Mouse (Mus musculus) liver, embryonic 16.5 days (tissue): ENCODE data around the gene Sec61a1. TPM values are rescaled to one million over a fixed set of nuclear protein-coding genes. Genes with fewer than 3 reads are reported as not detected.

Experiments used
- ATAC-seq: fragments of 200-750 bp; cut with Nextera tagmentation; 2 replicates; pipeline ENCODE4 v1.8.0; 2017; ENCODE audit warnings: low read depth, mild to moderate bottlenecking, moderate number of reproducible peaks, moderate library complexity
- H3K27ac ChIP-seq: fragments of 300-500 bp; sonication (generic); 2 replicates; pipeline ENCODE4 v1.5.1; 2014; ENCODE audit warnings: mild to moderate bottlenecking, low read length
- H3K27me3 ChIP-seq: fragments of 300-500 bp; sonication (generic); 2 replicates; pipeline ENCODE4 v1.6.1; 2014; ENCODE audit warnings: low read depth, low read length, mixed read lengths; ENCODE audit not compliant: control insufficient read depth, insufficient read depth
- H3K36me3 ChIP-seq: fragments of 300-500 bp; sonication (generic); 2 replicates; pipeline ENCODE4 v1.6.1; 2014; ENCODE audit warnings: mild to moderate bottlenecking; ENCODE audit not compliant: control insufficient read depth, insufficient read depth
- H3K4me1 ChIP-seq: fragments of 300-500 bp; sonication (generic); 2 replicates; pipeline ENCODE4 v1.6.1; 2014; ENCODE audit warnings: low read depth, low read length, mixed read lengths; ENCODE audit not compliant: control insufficient read depth
- H3K4me2 ChIP-seq: fragments of 300-500 bp; sonication (generic); 2 replicates; pipeline ENCODE4 v1.6.1; 2014; ENCODE audit warnings: low read depth, low read length, mixed read lengths
- H3K4me3 ChIP-seq: fragments of 300-500 bp; sonication (generic); 2 replicates; pipeline ENCODE4 v1.5.1; 2014; ENCODE audit warnings: low read depth, mild to moderate bottlenecking, low read length
- H3K9ac ChIP-seq: fragments of 300-500 bp; sonication (generic); 2 replicates; pipeline ENCODE4 v1.6.1; 2014; ENCODE audit warnings: low read depth, low read length
- H3K9me3 ChIP-seq: fragments of 300-500 bp; sonication (generic); replicated peaks from 2 replicates; pipeline ENCODE4 v1.6.1; 2016; ENCODE audit warnings: low read length; ENCODE audit not compliant: control insufficient read depth
- WGBS: fragments of 180-500 bp; shearing (Covaris S2); extraction: QIAGEN DNeasy Blood & Tissue Kit; methylation state at CpG from one replicate; pipeline ENCODE4 v1.1.7; 2014; ENCODE audit not compliant: insufficient replicate concordance; 5-methylcytosine and 5-hydroxymethylcytosine counted together
- polyA plus RNA-seq: library from polyadenylated mRNA; unstranded; fragments of >200 nt; fragmentation: Nextera tagmentation; extraction: Ambion mirVana; gene quantifications from 2 replicates; pipeline ENCODE4 v1.2.1, GENCODE M21; 2015

Sec61a1 gene
- polyA plus RNA-seq, 1 experiment from 2014 or later, result 138 TPM

- Histone ChIP-seq H3K4me2 (no peak overlapping the region), H3K9ac (no peak overlapping the region), H3K27me3 (no peaks in the 10 kb centered on the region), H3K9me3 (no peaks in the 10 kb centered on the region), H3K4me3 (no peak overlapping the region), H3K4me1 (peaks cover 3% of the 10 kb centered on the region), H3K36me3 (peaks cover 14% of the 10 kb centered on the region), H3K27ac (no peak overlapping the region)
- WGBS, result 78% methylated on average over 7 of the region's 7 CpGs
- ATAC-seq, result no peak
Measured at GRCm38 (mm10) chr6:88483111-88483510, 35.6 kb downstream of the Sec61a1 start.

- Histone ChIP-seq H3K27me3 (no peaks in the 10 kb centered on the region), H3K27ac (no peak overlapping the region), H3K4me3 (no peak overlapping the region), H3K9ac (no peak overlapping the region), H3K4me1 (peaks cover 10% of the 10 kb centered on the region), H3K4me2 (no peak overlapping the region), H3K9me3 (no peaks in the 10 kb centered on the region), H3K36me3 (peaks cover 14% of the 10 kb centered on the region; the same call in 1 of the 2 replicates)
- no peak for ATAC-seq
- WGBS, result 72% methylated on average over 6 of the region's 6 CpGs
Measured at GRCm38 (mm10) chr6:88480421-88480820, 38.3 kb downstream of the Sec61a1 start.

GRCm38 (mm10) chr6:88469878-88470277, 48.8 kb downstream of the Sec61a1 start:
- no peak for ATAC-seq
- H3K36me3 ChIP-seq, result peaks cover 20% of the 10 kb centered on the region

GRCm38 (mm10) chr6:88465181-88465920, 53.4 kb downstream of the Sec61a1 start, which contains the start of gene Ruvbl1:
Ruvbl1 (plus strand) TSS chr6:88465409.
- Histone ChIP-seq H3K27ac (no peak within 1 kb of the TSS), H3K4me2 (peak within 1 kb of the TSS; percentile 79), H3K9ac (peak within 1 kb of the TSS; percentile 74), H3K36me3 (peaks cover 5% of the 10 kb centered on the region), H3K4me1 (peaks cover 10% of the 10 kb centered on the region), H3K9me3 (no peaks in the 10 kb centered on the region), H3K4me3 (peak within 1 kb of the TSS; percentile 76), H3K27me3 (no peaks in the 10 kb centered on the region)
- ATAC-seq, result peak; percentile 100
- WGBS, result under 1% methylated on average over 37 of the region's 42 CpGs

More at GRCm38 (mm10) chr6:88469878-88470277, 48.8 kb downstream of the Sec61a1 start:
- no peak overlapping the region for H3K4me3 ChIP-seq
- H3K27me3 ChIP-seq, result no peaks in the 10 kb centered on the region
- no peaks in the 10 kb centered on the region for H3K9me3 ChIP-seq
- peaks cover 10% of the 10 kb centered on the region for H3K4me1 ChIP-seq
- 63% methylated on average over 6 of the region's 6 CpGs for WGBS
- no peak overlapping the region for H3K9ac ChIP-seq
- H3K4me2 ChIP-seq, result no peak overlapping the region
- H3K27ac ChIP-seq, result no peak overlapping the region

GRCm38 (mm10) chr6:88454545-88454944, 64.2 kb downstream of the Sec61a1 start:
- ATAC-seq, result no peak
- Histone ChIP-seq H3K36me3 (no peaks in the 10 kb centered on the region), H3K27me3 (no peaks in the 10 kb centered on the region), H3K4me1 (no peaks in the 10 kb centered on the region), H3K27ac (no peak overlapping the region), H3K4me2 (no peak overlapping the region), H3K4me3 (no peak overlapping the region), H3K9me3 (no peaks in the 10 kb centered on the region), H3K9ac (no peak overlapping the region)
- 47% methylated on average over 2 of the region's 2 CpGs for WGBS

Other genes with a start within 250 kb of the Sec61a1 start
- gene Eefsec, start 72.4 kb downstream of the Sec61a1 start, polyA plus RNA-seq, result 15.3 and 15.6 TPM in 2 replicates
- gene Ruvbl1, start 53.5 kb downstream of the Sec61a1 start, polyA plus RNA-seq, result 58.1 and 62.3 TPM in 2 replicates
- 1.4 TPM in 2 replicates for gene Kbtbd12, start 119.0 kb upstream of the Sec61a1 start, polyA plus RNA-seq
- 62.3 and 62.4 TPM in 2 replicates for gene Mgll, start 205.5 kb upstream of the Sec61a1 start, polyA plus RNA-seq